Mouse (Mus musculus) thymus, adult 18-20 months (tissue): ENCODE measurements around the gene Rsf1.

Experiments used
- DNase-seq, 2 experiments: peaks; one replicate each; pipeline ENCODE4 v3.0.0; 2022; ENCODE audit warnings: mixed read lengths in 2 of 2

The Rsf1 gene

GRCm38 (mm10) chr7:97579067-97579975 is at the start of gene Rsf1, which contains the start of gene Aamdc:
Gene Rsf1, plus strand, starts transcription at chr7:97579889.
Gene Aamdc, minus strand, starts transcription at chr7:97579497.
- peak; percentile 88 to 93 for DNase-seq

- no peak for DNase-seq
These were observed 44.2 kb upstream of the Rsf1 start for GRCm38 (mm10) chr7:97535531-97535930.

- no peak for DNase-seq
These were observed 43.1 kb upstream of the Rsf1 start for GRCm38 (mm10) chr7:97536571-97536970.

- no peak for DNase-seq
These were observed 33.2 kb upstream of the Rsf1 start for GRCm38 (mm10) chr7:97546462-97546861.

GRCm38 (mm10) chr7:97549301-97549700 is 30.4 kb upstream of the Rsf1 start:
- DNase-seq, result no peak

- DNase-seq, result no peak
These were observed 29.0 kb upstream of the Rsf1 start for GRCm38 (mm10) chr7:97550673-97551072.

- DNase-seq, result no peak
These were observed 16.1 kb upstream of the Rsf1 start for GRCm38 (mm10) chr7:97563576-97563975.

GRCm38 (mm10) chr7:97569372-97569771 is 10.3 kb upstream of the Rsf1 start:
- DNase-seq, result no peak

- no peak for DNase-seq
These were observed 9.3 kb upstream of the Rsf1 start for GRCm38 (mm10) chr7:97570389-97570788.

GRCm38 (mm10) chr7:97578361-97579066 is 1.2 kb upstream of the Rsf1 start:
- DNase-seq, result peak; percentile 19 to 38

- peak; percentile 58 to 65 for DNase-seq
These were observed 520 bp downstream of the Rsf1 start for GRCm38 (mm10) chr7:97579976-97580842.

GRCm38 (mm10) chr7:97580843-97581214 is 1.1 kb downstream of the Rsf1 start:
- DNase-seq, result peak; percentile 80 to 83

GRCm38 (mm10) chr7:97588506-97588905 is 8.8 kb downstream of the Rsf1 start:
- no peak for DNase-seq

GRCm38 (mm10) chr7:97590488-97590887 is 10.8 kb downstream of the Rsf1 start:
- DNase-seq, result no peak

- DNase-seq, result no peak
These were observed 11.6 kb downstream of the Rsf1 start for GRCm38 (mm10) chr7:97591336-97591735.

- no peak for DNase-seq
These were observed 12.7 kb downstream of the Rsf1 start for GRCm38 (mm10) chr7:97592396-97592795.

- DNase-seq, result no peak
These were observed 13.8 kb downstream of the Rsf1 start for GRCm38 (mm10) chr7:97593535-97593934.

GRCm38 (mm10) chr7:97598548-97598947 is 18.9 kb downstream of the Rsf1 start:
- DNase-seq, result no peak

- DNase-seq, result no peak
These were observed 41.7 kb downstream of the Rsf1 start for GRCm38 (mm10) chr7:97621346-97621745.

- DNase-seq, result no peak
These were observed 43.0 kb downstream of the Rsf1 start for GRCm38 (mm10) chr7:97622676-97623075.

GRCm38 (mm10) chr7:97623402-97623801 is 43.7 kb downstream of the Rsf1 start:
- no peak for DNase-seq

- DNase-seq, result no peak
These were observed 49.7 kb downstream of the Rsf1 start for GRCm38 (mm10) chr7:97629351-97629750.

GRCm38 (mm10) chr7:97631290-97631689 is 51.6 kb downstream of the Rsf1 start:
- DNase-seq, result no peak
